Mouse (Mus musculus): ENCODE results near the gene Acot7. TPM values are rescaled to one million over a fixed set of nuclear protein-coding genes. Genes with fewer than 3 reads are reported as not detected.
A peak's percentile ranks its signal among the peaks of the same experiment; 100 is the strongest.

Gene Acot7
- polyA plus RNA-seq, 1 experiment from 2014 or later: 219 TPM

GRCm38 (mm10) chr4:152186205-152187082, 8.5 kb downstream of the Acot7 start:
- Histone ChIP-seq H3K9ac (replicated peaks) (peak overlapping the region; percentile 4; the same call in 1 of the 2 replicates), H3K27me3 (no peaks in the 10 kb centered on the region), H3K4me1 (peaks cover 36% of the 10 kb centered on the region), H3K4me3 (peak overlapping the region; percentile 6), H3K27ac (replicated peaks) (peak overlapping the region; percentile 65), H3K4me2 (replicated peaks) (peak overlapping the region; percentile 26), H3K36me3 (no peaks in the 10 kb centered on the region), H3K9me3 (no peaks in the 10 kb centered on the region)
- WGBS: 34% methylated on average over 14 of the region's 14 CpGs
- ATAC-seq (replicated peaks): no peak

GRCm38 (mm10) chr4:152187142-152187541, 9.2 kb downstream of the Acot7 start:
- no peaks in the 10 kb centered on the region for H3K27me3 ChIP-seq
- no peak overlapping the region for H3K4me3 ChIP-seq
- no peak for ATAC-seq (replicated peaks)
- no peaks in the 10 kb centered on the region for H3K36me3 ChIP-seq
- peaks cover 36% of the 10 kb centered on the region for H3K4me1 ChIP-seq
- H3K27ac ChIP-seq (replicated peaks): no peak overlapping the region
- H3K9ac ChIP-seq (replicated peaks): no peak overlapping the region
- WGBS: 83% methylated on average over 9 of the region's 9 CpGs
- H3K4me2 ChIP-seq (replicated peaks): no peak overlapping the region
- no peaks in the 10 kb centered on the region for H3K9me3 ChIP-seq

GRCm38 (mm10) chr4:152188651-152189050, 10.7 kb downstream of the Acot7 start:
- Histone ChIP-seq H3K9me3 (no peaks in the 10 kb centered on the region), H3K27ac (replicated peaks) (no peak overlapping the region), H3K9ac (replicated peaks) (no peak overlapping the region), H3K27me3 (no peaks in the 10 kb centered on the region), H3K36me3 (no peaks in the 10 kb centered on the region), H3K4me2 (replicated peaks) (no peak overlapping the region), H3K4me1 (peaks cover 47% of the 10 kb centered on the region), H3K4me3 (no peak overlapping the region)
- ATAC-seq (replicated peaks): no peak
- WGBS: 92% methylated on average over 2 of the region's 2 CpGs

DNA sequence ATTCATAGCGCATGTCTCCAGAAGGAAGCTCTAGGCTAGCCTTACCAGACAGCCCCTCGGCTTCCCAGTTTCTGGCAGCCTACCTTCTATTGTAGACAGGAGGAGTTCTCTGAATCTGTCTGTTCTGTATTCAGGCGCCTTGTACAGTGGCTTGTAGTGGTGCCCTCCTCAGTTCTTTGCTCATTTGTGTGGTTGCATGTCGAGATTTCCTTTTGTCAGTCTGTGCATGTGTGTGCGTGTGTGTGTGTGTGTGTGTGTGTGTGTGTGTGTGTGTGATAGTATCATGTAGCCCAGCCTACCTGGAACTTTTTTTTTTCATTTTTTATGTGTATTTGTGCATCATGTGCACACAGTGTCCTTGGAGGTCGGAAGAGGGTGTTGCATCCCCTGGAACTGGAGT, 11.1 kb downstream of the Acot7 start:
- H3K4me2 ChIP-seq (replicated peaks): no peak overlapping the region
- no peak overlapping the region for H3K9ac ChIP-seq (replicated peaks)
- H3K4me3 ChIP-seq: no peak overlapping the region
- H3K27ac ChIP-seq (replicated peaks): no peak overlapping the region
- 84% methylated on average over 6 of the region's 6 CpGs for WGBS
- ATAC-seq (replicated peaks): no peak
- H3K27me3 ChIP-seq: no peaks in the 10 kb centered on the region
- H3K4me1 ChIP-seq: peaks cover 47% of the 10 kb centered on the region
- H3K36me3 ChIP-seq: no peaks in the 10 kb centered on the region
- H3K9me3 ChIP-seq: no peaks in the 10 kb centered on the region

- Histone ChIP-seq H3K9me3 (no peaks in the 10 kb centered on the region), H3K27me3 (no peaks in the 10 kb centered on the region), H3K27ac (replicated peaks) (no peak overlapping the region), H3K36me3 (no peaks in the 10 kb centered on the region), H3K9ac (replicated peaks) (no peak overlapping the region), H3K4me2 (replicated peaks) (no peak overlapping the region), H3K4me3 (no peak overlapping the region), H3K4me1 (peaks cover 42% of the 10 kb centered on the region)
- 88% methylated on average over 4 of the region's 4 CpGs for WGBS
- no peak for ATAC-seq (replicated peaks)
Measured at GRCm38 (mm10) chr4:152189691-152190090, 11.8 kb downstream of the Acot7 start.

- no peak overlapping the region for H3K9ac ChIP-seq (replicated peaks)
- no peak overlapping the region for H3K4me2 ChIP-seq (replicated peaks)
- no peaks in the 10 kb centered on the region for H3K27me3 ChIP-seq
- H3K4me1 ChIP-seq: peaks cover 37% of the 10 kb centered on the region
- no peaks in the 10 kb centered on the region for H3K36me3 ChIP-seq
- WGBS: 52% methylated on average over 11 of the region's 11 CpGs
- no peak overlapping the region for H3K27ac ChIP-seq (replicated peaks)
- H3K9me3 ChIP-seq: no peaks in the 10 kb centered on the region
- no peak for ATAC-seq (replicated peaks)
- no peak overlapping the region for H3K4me3 ChIP-seq
Measured at GRCm38 (mm10) chr4:152190096-152190653, 12.2 kb downstream of the Acot7 start.

GRCm38 (mm10) chr4:152190701-152191100, 12.8 kb downstream of the Acot7 start:
- Histone ChIP-seq H3K27ac (replicated peaks) (no peak overlapping the region), H3K9ac (replicated peaks) (no peak overlapping the region), H3K4me2 (replicated peaks) (no peak overlapping the region), H3K4me1 (peaks cover 32% of the 10 kb centered on the region), H3K4me3 (no peak overlapping the region), H3K27me3 (no peaks in the 10 kb centered on the region), H3K36me3 (no peaks in the 10 kb centered on the region), H3K9me3 (no peaks in the 10 kb centered on the region)
- no peak for ATAC-seq (replicated peaks)
- WGBS: 83% methylated on average over 5 of the region's 5 CpGs

GRCm38 (mm10) chr4:152192569-152192968, 14.6 kb downstream of the Acot7 start:
- Histone ChIP-seq H3K4me3 (no peak overlapping the region), H3K9ac (replicated peaks) (no peak overlapping the region), H3K36me3 (no peaks in the 10 kb centered on the region), H3K27ac (replicated peaks) (peak overlapping the region; percentile 36), H3K9me3 (no peaks in the 10 kb centered on the region), H3K4me1 (peaks cover 22% of the 10 kb centered on the region), H3K27me3 (no peaks in the 10 kb centered on the region), H3K4me2 (replicated peaks) (no peak overlapping the region)
- no peak for ATAC-seq (replicated peaks)
- 12% methylated on average over 4 of the region's 4 CpGs for WGBS

- H3K9ac ChIP-seq (replicated peaks): no peak overlapping the region
- no peak overlapping the region for H3K27ac ChIP-seq (replicated peaks)
- WGBS: 84% methylated on average over 3 of the region's 3 CpGs
- H3K4me1 ChIP-seq: peaks cover 22% of the 10 kb centered on the region
- no peaks in the 10 kb centered on the region for H3K36me3 ChIP-seq
- no peaks in the 10 kb centered on the region for H3K27me3 ChIP-seq
- H3K4me2 ChIP-seq (replicated peaks): no peak overlapping the region
- H3K9me3 ChIP-seq: no peaks in the 10 kb centered on the region
- no peak overlapping the region for H3K4me3 ChIP-seq
- ATAC-seq (replicated peaks): no peak
Measured at GRCm38 (mm10) chr4:152194476-152195175, 16.7 kb downstream of the Acot7 start.

DNA sequence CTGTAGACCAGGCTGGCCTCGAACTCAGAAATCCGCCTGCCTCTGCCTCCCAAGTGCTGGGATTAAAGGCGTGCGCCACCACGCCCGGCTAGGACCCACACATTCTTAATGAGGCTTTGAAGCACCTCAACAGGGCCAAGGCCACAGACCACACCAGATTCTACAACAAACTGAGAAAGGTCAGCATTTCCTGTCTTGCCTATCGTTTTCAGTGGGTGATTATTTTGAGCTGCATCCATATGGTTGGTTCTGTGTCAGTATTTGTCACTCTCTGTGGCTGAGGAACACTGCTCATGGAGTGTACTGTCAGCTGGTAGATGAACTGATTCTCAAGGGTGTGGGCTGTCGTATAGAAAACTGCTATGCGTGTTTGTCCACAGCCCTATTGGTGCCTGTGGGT, 18.3 kb downstream of the Acot7 start:
- Histone ChIP-seq H3K27me3 (no peaks in the 10 kb centered on the region), H3K4me3 (no peak overlapping the region), H3K4me1 (peaks cover 11% of the 10 kb centered on the region), H3K27ac (replicated peaks) (no peak overlapping the region), H3K9ac (replicated peaks) (no peak overlapping the region), H3K9me3 (no peaks in the 10 kb centered on the region), H3K4me2 (replicated peaks) (no peak overlapping the region), H3K36me3 (no peaks in the 10 kb centered on the region)
- 96% methylated on average over 9 of the region's 9 CpGs for WGBS
- ATAC-seq (replicated peaks): no peak

DNA sequence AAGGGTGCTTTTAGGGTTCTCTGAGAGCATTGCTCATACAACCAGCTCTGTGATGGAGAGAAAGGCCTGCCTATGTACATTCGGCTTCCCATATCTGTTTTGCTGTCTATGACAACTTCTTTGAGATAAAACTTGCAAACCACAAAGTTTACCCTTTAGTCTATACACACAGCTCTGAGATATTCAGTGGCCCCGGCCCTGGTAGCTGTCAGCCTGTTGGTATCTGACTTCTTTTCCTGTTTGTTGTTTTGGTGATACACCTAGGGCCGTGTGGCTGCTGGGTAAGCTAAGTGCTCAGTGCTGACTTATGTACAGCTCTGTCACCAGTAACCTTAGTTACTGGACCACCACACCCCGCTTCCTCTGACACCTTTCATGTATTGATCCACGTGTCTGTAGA, 19.6 kb downstream of the Acot7 start:
- H3K27me3 ChIP-seq: no peaks in the 10 kb centered on the region
- peaks cover 8% of the 10 kb centered on the region for H3K4me1 ChIP-seq
- ATAC-seq (replicated peaks): no peak
- H3K36me3 ChIP-seq: no peaks in the 10 kb centered on the region
- H3K9ac ChIP-seq (replicated peaks): no peak overlapping the region
- H3K9me3 ChIP-seq: no peaks in the 10 kb centered on the region
- no peak overlapping the region for H3K27ac ChIP-seq (replicated peaks)
- no peak overlapping the region for H3K4me2 ChIP-seq (replicated peaks)
- 89% methylated on average over 5 of the region's 5 CpGs for WGBS
- no peak overlapping the region for H3K4me3 ChIP-seq

GRCm38 (mm10) chr4:152199617-152200016, 21.7 kb downstream of the Acot7 start:
- Histone ChIP-seq H3K36me3 (no peaks in the 10 kb centered on the region), H3K4me3 (no peak overlapping the region), H3K27me3 (no peaks in the 10 kb centered on the region), H3K9ac (replicated peaks) (no peak overlapping the region), H3K27ac (replicated peaks) (no peak overlapping the region), H3K9me3 (no peaks in the 10 kb centered on the region), H3K4me1 (peaks cover 6% of the 10 kb centered on the region), H3K4me2 (replicated peaks) (no peak overlapping the region)
- ATAC-seq (replicated peaks): no peak
- WGBS: 88% methylated on average over 1 of the region's 1 CpGs

Measured in forebrain, embryonic 15.5 days (tissue).